In the genomic region with DNA sequence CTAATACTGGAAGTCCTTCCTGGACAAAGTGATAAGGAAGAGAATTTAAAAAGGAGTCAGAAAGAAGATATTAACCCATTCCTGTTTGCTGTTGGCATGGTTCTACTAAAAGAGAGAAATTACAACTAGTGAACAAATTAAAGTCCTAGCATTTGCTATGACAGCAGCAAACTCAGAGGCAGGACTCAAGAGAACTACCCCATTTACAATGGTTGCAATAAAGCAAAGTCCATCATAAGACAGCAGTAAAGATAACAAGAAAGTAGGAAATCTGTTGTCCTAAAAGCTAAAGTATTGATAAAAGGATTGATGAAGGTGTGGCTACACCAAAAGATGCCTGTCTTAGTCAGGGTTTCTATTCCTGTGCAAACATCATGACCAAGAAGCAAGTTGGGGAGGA, we compare ENCODE assay signal across 16 mouse cellular contexts.
"Had no signal": no experiment of that assay in that cellular context is flagged by ENCODE, and none has a peak within 500 bp of the region (broad histone marks: within the 10 kb centered on the region; RNA-seq: fewer than 3 reads in every experiment).

No protein-coding gene starts in this region.

- H3K4me2 ChIP-seq: neural tube, embryonic 13.5 days; neural tube, embryonic 15.5 days; stomach, embryonic 15.5 days had no signal

- DNase-seq: retina, postnatal 1 day; right cerebral cortex, adult 18-20 months; right cerebral cortex, postnatal 14 days; right cerebral cortex, postnatal 25 days; right cerebral cortex, postnatal 4 days; spleen, adult 18-20 months; thymus, adult 18-20 months; thymus, adult 2 months; thymus, postnatal 14 days; thymus, postnatal 25 days; thymus, postnatal 36 days; thymus, postnatal 4 days had no signal

- H3K9ac ChIP-seq: neural tube, embryonic 13.5 days; neural tube, embryonic 15.5 days; stomach, embryonic 15.5 days had no signal

- H3K27ac ChIP-seq: neural tube, embryonic 13.5 days; neural tube, embryonic 15.5 days; stomach, embryonic 15.5 days; stomach, postnatal 0 days had no signal

- H3K36me3 ChIP-seq: neural tube, embryonic 13.5 days; neural tube, embryonic 15.5 days; stomach, embryonic 15.5 days had no signal

- H3K4me1 ChIP-seq: neural tube, embryonic 15.5 days; stomach, embryonic 15.5 days had no signal

- H3K4me3 ChIP-seq: neural tube, embryonic 13.5 days; neural tube, embryonic 15.5 days; stomach, embryonic 15.5 days had no signal

- H3K27me3 ChIP-seq: neural tube, embryonic 13.5 days; neural tube, embryonic 15.5 days; stomach, embryonic 15.5 days had no signal

- H3K9me3 ChIP-seq: neural tube, embryonic 13.5 days; neural tube, embryonic 15.5 days; stomach, embryonic 15.5 days had no signal
